Mouse (Mus musculus) heart, adult 2 months (tissue): Measurements from ENCODE around the gene Sarm1. TPM values are rescaled to one million over a fixed set of nuclear protein-coding genes. Genes with fewer than 3 reads are reported as not detected.
A peak's percentile ranks its signal among the peaks of the same experiment; 100 is the strongest.

Source experiments
- DNase-seq, 2 experiments: peaks; one replicate each; pipeline ENCODE4 v3.0.0; 2021
- H3K27ac ChIP-seq: fragments of 200-600 bp; 2 replicates; pipeline ENCODE4 v1.8.1; 2022
- H3K27me3 ChIP-seq: fragments of 200-500 bp; 2 replicates; pipeline ENCODE4 v1.6.1; 2012; ENCODE audit warnings: mild to moderate bottlenecking, low read length, inconsistent platforms, mixed read lengths; ENCODE audit not compliant: control insufficient read depth, insufficient read depth
- H3K36me3 ChIP-seq: fragments of 200-500 bp; 2 replicates; pipeline ENCODE4 v1.6.1; 2012; ENCODE audit warnings: low read length, inconsistent platforms; ENCODE audit not compliant: control insufficient read depth, insufficient read depth
- H3K4me1 ChIP-seq: fragments of 200-500 bp; 2 replicates; pipeline ENCODE4 v1.6.1; 2011; ENCODE audit warnings: low read length; ENCODE audit not compliant: control insufficient read depth, insufficient read depth
- H3K4me3 ChIP-seq: fragments of 200-600 bp; 2 replicates; pipeline ENCODE4 v1.8.1; 2022
- H3K79me2 ChIP-seq: fragments of 200-500 bp; replicated peaks from 2 replicates; pipeline ENCODE4 v1.6.1; 2012; ENCODE audit warnings: mild to moderate bottlenecking, inconsistent platforms, low read length, moderate library complexity, mixed read lengths; ENCODE audit not compliant: control insufficient read depth, insufficient read depth
- H3K9ac ChIP-seq: fragments of 200-500 bp; 2 replicates; pipeline ENCODE4 v1.6.1; 2012; ENCODE audit warnings: low read depth, mild to moderate bottlenecking, control low read depth, inconsistent platforms, low read length, mixed read lengths
- CTCF ChIP-seq: fragments of 200-600 bp; IDR thresholded peaks from 2 replicates; pipeline ENCODE4 v1.8.1; 2022; ENCODE audit warnings: antibody characterized with exemption, mild to moderate bottlenecking, moderate library complexity
- EP300 ChIP-seq: fragments of 200-500 bp; IDR thresholded peaks from 2 replicates; pipeline ENCODE4 v1.6.1; 2011; ENCODE audit warnings: low read depth, low read length, control low read depth; ENCODE audit not compliant: insufficient read depth
- POLR2A ChIP-seq: fragments of 200-500 bp; IDR thresholded peaks from 2 replicates; pipeline ENCODE4 v1.6.1; 2011; ENCODE audit warnings: mild to moderate bottlenecking, low read depth, low read length, control low read depth; ENCODE audit not compliant: insufficient read depth
- WGBS: fragments of 180-500 bp; shearing (Covaris S2); methylation state at CpG from one replicate; pipeline ENCODE4 v1.1.7; 2018; 5-methylcytosine and 5-hydroxymethylcytosine counted together
- intact Hi-C: fragments of 180-260 bp; cut with DNase I; formaldehyde crosslinking; loops from one replicate; pipeline ENCODE4 v1.15.1; 2025
- polyA plus RNA-seq: library from polyadenylated mRNA; depleted of rRNA; stranded (reverse); fragments of >200 nt; gene quantifications from 2 replicates; pipeline ENCODE4 v1.2.3, GENCODE M21; 2012
- total RNA-seq, 2 experiments: library from RNA; stranded (reverse); gene quantifications; 2 replicates each; pipeline ENCODE4 v1.2.3; 2021

Gene Sarm1
- total and polyA plus RNA-seq, 3 experiments, result 0.23 to 0.52 (median 0.45) TPM

DNA sequence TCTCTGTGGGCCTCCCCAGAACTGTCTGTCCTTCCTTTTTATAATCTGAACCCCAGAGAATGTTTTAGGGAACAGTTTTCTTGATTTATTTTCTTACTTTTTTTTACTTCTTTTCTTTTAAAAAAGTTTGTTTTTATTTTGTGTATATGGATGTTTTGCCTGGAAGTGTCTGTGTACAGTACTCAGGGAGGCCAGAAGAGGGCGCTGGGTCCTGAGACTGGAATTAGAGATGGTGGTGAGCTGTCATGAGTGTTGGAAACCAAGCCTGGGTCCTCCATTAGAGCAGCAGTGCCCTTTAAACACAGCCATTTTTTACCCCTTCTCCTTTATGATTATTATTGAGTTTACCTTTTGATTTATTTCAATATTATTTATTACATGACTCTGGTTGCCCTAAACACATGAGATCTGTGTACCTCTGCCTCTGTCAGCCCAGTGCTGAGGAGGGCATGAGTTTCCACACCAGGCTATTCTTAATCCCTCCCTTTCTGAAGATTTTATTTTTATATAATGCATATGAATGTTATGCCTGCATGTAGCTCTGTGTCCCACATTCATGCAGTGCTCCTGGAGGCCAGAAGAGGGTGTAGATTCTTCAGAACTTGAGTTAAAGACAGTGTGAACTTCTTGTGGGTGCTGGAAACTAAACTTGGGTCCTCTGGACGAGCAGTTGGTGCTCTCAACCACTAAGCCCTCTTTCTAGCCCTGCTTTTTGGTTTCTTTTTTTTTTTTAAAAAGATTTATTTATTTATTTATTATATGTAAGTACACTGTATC, 18.2 kb upstream of the Sarm1 start:
- H3K4me3 ChIP-seq, result no peak overlapping the region
- no peaks in the 10 kb centered on the region for H3K27me3 ChIP-seq
- no peak overlapping the region for H3K9ac ChIP-seq
- H3K27ac ChIP-seq, result no peak overlapping the region
- no peaks in the 10 kb centered on the region; the same call in 1 of the 2 replicates for H3K36me3 ChIP-seq
- WGBS, result 70% methylated on average over 2 of the region's 2 CpGs
- intact Hi-C loops, result no loop called here
- DNase-seq, result no peak
- TF ChIP-seq EP300, result no peak
- TF ChIP-seq CTCF, result peak; percentile 52
- TF ChIP-seq POLR2A, result no peak
- no peaks in the 10 kb centered on the region for H3K4me1 ChIP-seq
- H3K79me2 ChIP-seq, result no peaks in the 10 kb centered on the region

DNA sequence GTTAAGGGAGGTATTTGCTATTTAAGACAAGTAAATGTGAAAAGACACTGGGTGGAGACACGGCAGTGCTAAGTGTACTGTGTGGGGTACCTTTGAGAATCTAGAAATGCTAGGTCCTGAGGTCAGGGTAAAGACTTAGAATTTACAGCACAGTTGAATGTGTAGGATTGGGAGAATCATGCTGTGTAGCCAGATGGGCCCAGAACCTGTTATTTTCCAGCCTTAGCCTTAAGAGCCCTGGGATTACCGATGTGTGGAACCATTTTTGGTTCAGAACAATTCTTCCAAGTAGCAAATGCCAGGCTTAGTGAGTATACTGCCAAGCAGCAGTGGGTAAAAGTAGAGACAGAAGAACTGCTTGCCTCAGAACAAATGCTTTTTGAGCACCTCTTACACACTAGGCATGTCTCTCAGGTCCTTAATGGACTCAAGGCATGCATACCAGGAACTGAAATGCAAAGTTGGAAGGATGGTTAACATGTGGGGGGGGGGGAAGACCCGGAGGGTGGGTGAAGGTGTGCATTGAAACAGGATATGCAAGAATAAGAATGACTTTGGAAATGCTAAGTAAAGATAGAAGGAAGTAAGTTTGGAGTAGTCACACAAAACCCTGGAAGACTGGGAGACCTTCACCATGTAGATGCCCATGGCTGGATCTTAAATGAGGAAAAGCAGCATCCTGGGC, 15.7 kb upstream of the Sarm1 start:
- no peaks in the 10 kb centered on the region; the same call in 1 of the 2 replicates for H3K36me3 ChIP-seq
- intact Hi-C loops, result no loop called here
- no peaks in the 10 kb centered on the region for H3K27me3 ChIP-seq
- no peak for DNase-seq
- no peaks in the 10 kb centered on the region for H3K4me1 ChIP-seq
- no peak overlapping the region for H3K9ac ChIP-seq
- no peaks in the 10 kb centered on the region for H3K79me2 ChIP-seq
- H3K27ac ChIP-seq, result no peak overlapping the region
- TF ChIP-seq EP300, result no peak
- H3K4me3 ChIP-seq, result peak overlapping the region; percentile 96; the same call in 1 of the 2 replicates
- WGBS, result 68% methylated on average over 3 of the region's 3 CpGs

DNA sequence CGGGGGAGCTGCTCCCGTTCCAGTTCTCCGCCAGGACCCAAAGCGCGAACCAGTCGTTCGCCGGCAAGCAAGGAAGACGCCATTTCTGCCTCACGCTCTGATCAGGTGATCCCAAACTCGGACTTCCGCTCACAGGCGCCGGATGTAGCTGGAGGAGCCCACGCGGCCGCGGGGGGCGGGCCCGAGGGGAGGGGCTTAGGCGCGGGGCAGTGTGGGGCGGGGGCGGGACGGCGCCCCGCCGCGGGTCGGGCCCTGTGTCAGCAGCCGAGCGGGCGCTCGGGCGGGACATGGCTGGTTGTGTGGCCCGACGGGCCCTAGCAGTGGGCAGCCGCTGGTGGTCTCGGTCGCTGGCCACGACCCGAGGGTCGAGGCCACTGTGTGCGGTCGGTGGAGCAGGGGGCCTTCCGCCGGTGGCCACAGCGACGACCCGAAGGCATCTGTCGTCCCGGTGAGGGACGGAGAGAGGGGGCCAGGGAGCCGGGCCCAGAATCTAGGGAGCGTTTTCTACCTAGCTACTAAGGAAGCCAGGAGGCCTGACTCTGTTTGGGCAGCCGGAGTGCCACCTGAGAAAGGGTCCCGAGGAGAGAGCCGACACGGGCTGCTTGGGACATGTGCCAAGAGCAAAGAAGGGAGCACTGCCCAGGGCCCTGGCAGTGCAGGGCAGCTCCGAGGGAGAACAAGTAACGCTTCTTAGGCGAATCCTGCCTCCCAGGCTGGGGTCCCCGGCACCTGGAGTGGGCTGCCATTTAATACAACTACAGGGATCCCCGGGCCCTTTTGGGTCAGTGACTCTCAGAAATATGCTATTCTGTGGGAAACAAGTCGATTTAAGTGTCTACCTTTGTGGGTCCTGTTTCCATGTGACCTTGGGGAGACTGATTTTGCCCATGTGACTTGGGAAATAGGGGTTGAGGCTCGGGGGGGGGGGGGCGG, 14.7 kb upstream of the Sarm1 start, which contains the start of the genes Tmem199 and Poldip2:
Gene Tmem199, minus strand, starts transcription at position 148 of the 933 bp plus-strand sequence.
Gene Poldip2, plus strand, starts transcription at position 169 of the 933 bp plus-strand sequence.
- Histone ChIP-seq H3K9ac (peak within 1 kb of the TSS; percentile 87), H3K27ac (peak within 1 kb of the TSS; percentile 93), H3K27me3 (no peaks in the 10 kb centered on the region), H3K4me1 (no peaks in the 10 kb centered on the region), H3K79me2 (no peaks in the 10 kb centered on the region), H3K4me3 (peak within 1 kb of the TSS; percentile 96), H3K36me3 (no peaks in the 10 kb centered on the region; the same call in 1 of the 2 replicates)
- under 1% methylated on average over 67 of the region's 67 CpGs for WGBS
- DNase-seq, result peak; percentile 91 to 92
- TF ChIP-seq CTCF (no peak), EP300 (no peak), POLR2A (peak; percentile 87)
- intact Hi-C loops, result loop anchor here (1.0 kb wide), 1 partner anchor 24 kb away; the partner anchor contains the start of genes Ift20 and Tnfaip1

DNA sequence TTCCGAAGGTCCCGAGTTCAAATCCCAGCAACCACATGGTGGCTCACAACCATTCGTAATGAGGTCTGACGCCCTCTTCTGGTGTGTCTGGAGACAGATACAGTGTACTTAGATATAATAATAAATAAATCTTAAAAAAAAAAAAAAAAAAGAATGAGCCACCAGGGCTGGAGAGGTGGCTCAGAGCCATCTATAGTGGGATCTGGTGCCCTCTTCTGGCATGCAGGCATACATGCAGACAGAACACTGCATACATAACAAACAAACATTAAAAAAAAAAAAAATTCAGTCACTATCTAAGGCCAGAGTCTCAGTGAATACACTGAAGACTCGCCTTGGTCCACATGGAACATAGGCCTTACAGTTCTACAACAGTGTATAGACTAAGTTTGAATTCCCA, 11.6 kb upstream of the Sarm1 start:
- 87% methylated on average over 5 of the region's 5 CpGs for WGBS
- no peaks in the 10 kb centered on the region for H3K27me3 ChIP-seq
- H3K79me2 ChIP-seq, result no peaks in the 10 kb centered on the region
- no peak for DNase-seq
- no peak overlapping the region for H3K27ac ChIP-seq
- no peak overlapping the region for H3K4me3 ChIP-seq
- no peak for TF ChIP-seq POLR2A
- TF ChIP-seq EP300, result no peak
- TF ChIP-seq CTCF, result peak; percentile 61
- no peak overlapping the region for H3K9ac ChIP-seq
- intact Hi-C loops, result no loop called here
- no peaks in the 10 kb centered on the region for H3K4me1 ChIP-seq
- H3K36me3 ChIP-seq, result no peaks in the 10 kb centered on the region; the same call in 1 of the 2 replicates

DNA sequence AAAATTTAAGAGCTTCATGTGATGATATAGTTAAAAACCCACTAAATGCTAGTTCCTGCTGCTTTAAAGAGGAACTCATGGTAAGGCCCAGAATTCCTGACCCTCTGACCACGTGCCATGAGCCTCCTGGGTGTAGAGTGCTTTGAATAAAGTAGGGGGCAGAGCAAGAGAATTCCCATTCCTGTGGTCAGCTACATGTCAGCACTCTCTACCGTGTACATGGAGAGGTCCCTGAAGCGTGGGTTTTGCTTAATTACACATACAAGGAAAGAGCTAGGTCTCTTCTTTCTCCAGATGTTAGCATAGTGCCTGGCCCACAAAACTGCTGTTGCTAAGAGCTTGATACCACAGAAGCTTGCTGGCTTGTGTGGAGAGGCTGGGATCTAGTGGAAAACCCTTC, 7.9 kb upstream of the Sarm1 start:
- no peaks in the 10 kb centered on the region for H3K36me3 ChIP-seq
- H3K79me2 ChIP-seq, result no peaks in the 10 kb centered on the region
- H3K9ac ChIP-seq, result no peak overlapping the region
- intact Hi-C loops, result no loop called here
- DNase-seq, result no peak
- H3K4me3 ChIP-seq, result no peak overlapping the region
- no peaks in the 10 kb centered on the region for H3K27me3 ChIP-seq
- WGBS, result 73% methylated on average over 3 of the region's 3 CpGs
- TF ChIP-seq EP300 (no peak), POLR2A (no peak), CTCF (no peak)
- no peaks in the 10 kb centered on the region for H3K4me1 ChIP-seq
- H3K27ac ChIP-seq, result no peak overlapping the region
